Mouse (Mus musculus): ENCODE data around the gene Nwd2.

GRCm38 (mm10) chr5:63839801-63840416, 191.0 kb downstream of the Nwd2 start:
- no peak for TF ChIP-seq POLR2A (IDR thresholded peaks at IDR 0.05; ENCODE audit: low read depth, low read length)
- TF ChIP-seq CTCF (IDR thresholded peaks at IDR 0.05; ENCODE audit: borderline replicate concordance, insufficient read depth, low read length), result no peak
